Mouse (Mus musculus) G1E (cell line): Measurements from ENCODE around the gene Olfr414. TPM values are rescaled to one million over a fixed set of nuclear protein-coding genes. Genes with fewer than 3 reads are reported as not detected.

Source experiments
- ATAC-seq: 2 replicates; pipeline ENCODE4 v1.8.0; 2016; ENCODE audit warnings: mild to moderate bottlenecking; ENCODE audit not compliant: insufficient number of reproducible peaks, poor library complexity, low FRiP score, severe bottlenecking; ENCODE audit errors: extremely low read depth
- DNase-seq: peaks from one replicate; pipeline ENCODE4 v3.0.0; 2012; ENCODE audit warnings: low spot score
- H3K27me3 ChIP-seq: 2 replicates; pipeline ENCODE4 v1.6.1; 2012; ENCODE audit warnings: mild to moderate bottlenecking, low read length, inconsistent platforms; ENCODE audit not compliant: insufficient read depth
- H3K36me3 ChIP-seq: replicated peaks from 2 replicates; pipeline ENCODE3; 2012; ENCODE audit warnings: mild to moderate bottlenecking, inconsistent platforms
- H3K4me1 ChIP-seq: 2 replicates; pipeline ENCODE4 v1.6.1; 2012; ENCODE audit warnings: low read depth, low read length, inconsistent platforms, mixed read lengths; ENCODE audit not compliant: insufficient read depth
- H3K4me3 ChIP-seq: 2 replicates; pipeline ENCODE4 v1.5.1; 2012; ENCODE audit warnings: low read depth, mild to moderate bottlenecking, inconsistent platforms, low read length, moderate library complexity, mixed read lengths
- H3K9me3 ChIP-seq: replicated peaks from 2 replicates; pipeline ENCODE4 v1.6.1; 2012; ENCODE audit warnings: inconsistent platforms
- CTCF ChIP-seq: IDR thresholded peaks from 2 replicates; pipeline ENCODE4 v1.5.1; 2012; ENCODE audit warnings: low read depth, low read length, inconsistent platforms, mixed read lengths
- GATA1 ChIP-seq: IDR thresholded peaks from 2 replicates; pipeline ENCODE4 v1.6.1; 2012; ENCODE audit warnings: borderline replicate concordance, low read length, inconsistent platforms, mixed read lengths
- GATA2 ChIP-seq: IDR thresholded peaks from 2 replicates; pipeline ENCODE4 v1.6.1; 2012; ENCODE audit warnings: low read depth, low read length, inconsistent platforms, borderline replicate concordance
- POLR2AphosphoS5 ChIP-seq: IDR thresholded peaks from 2 replicates; pipeline ENCODE4 v1.6.1; 2012; ENCODE audit warnings: low read depth, low read length, inconsistent platforms; ENCODE audit not compliant: insufficient replicate concordance
- TAL1 ChIP-seq: conservative IDR thresholded peaks from 2 replicates; pipeline ENCODE4 v1.6.1; 2012; ENCODE audit warnings: low read depth, low read length, inconsistent platforms, mixed read lengths
- polyA plus RNA-seq: library from polyadenylated mRNA; stranded (reverse); fragments of >175 nt; gene quantifications from 2 replicates; pipeline ENCODE4 v1.2.3, GENCODE M21; 2012
- total RNA-seq, 2 experiments: library from RNA; stranded (forward) in 1 of 2; stranded (reverse) in 1 of 2; fragments of 200-1000 nt in 1 of 2; fragments of >200 nt in 1 of 2; fragmentation: Nextera tagmentation in 1 of 2; gene quantifications; 2 replicates each; pipeline ENCODE4 v1.2.3; 2014 to 2017

Olfr414 gene
- total and polyA plus RNA-seq, 3 experiments = 0.16 TPM; not detected in 2

GRCm38 (mm10) chr1:174434121-174434520 lies 10.3 kb downstream of the Olfr414 start:
- Histone ChIP-seq H3K4me1 (no peaks in the 10 kb centered on the region), H3K36me3 (no peaks in the 10 kb centered on the region), H3K9me3 (no peaks in the 10 kb centered on the region), H3K4me3 (no peak overlapping the region), H3K27me3 (no peaks in the 10 kb centered on the region)
- TF ChIP-seq CTCF = no peak
- TF ChIP-seq GATA1 = no peak
- no peak for TF ChIP-seq TAL1
- no peak for TF ChIP-seq POLR2AphosphoS5
- TF ChIP-seq GATA2 = no peak
- ATAC-seq (no peak), DNase-seq (no peak)

DNA sequence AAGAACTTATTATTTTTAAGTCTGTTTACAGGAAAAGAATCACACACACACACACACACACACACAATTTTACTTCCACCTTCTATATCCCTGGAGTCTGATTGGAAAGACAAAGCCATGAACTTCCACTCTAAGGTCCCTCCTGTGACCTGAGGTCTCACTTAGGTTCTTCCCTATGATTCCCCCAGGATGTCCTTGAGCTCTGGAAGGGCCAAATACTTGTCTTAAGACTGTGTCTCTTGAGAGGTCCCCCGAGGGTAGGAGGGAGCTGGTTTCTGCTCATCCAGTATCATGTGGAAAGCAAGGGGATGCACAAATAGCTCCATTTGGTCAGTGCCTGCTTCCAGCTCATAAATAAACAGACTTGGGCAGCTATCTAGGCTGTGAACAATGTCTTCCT lies 17.9 kb downstream of the Olfr414 start, which contains the start of gene Olfr220:
Gene Olfr220, plus strand, starts transcription at position 301 of the 400 bp plus-strand sequence.
- Histone ChIP-seq H3K27me3 (no peaks in the 10 kb centered on the region), H3K9me3 (no peaks in the 10 kb centered on the region), H3K4me1 (no peaks in the 10 kb centered on the region), H3K36me3 (no peaks in the 10 kb centered on the region), H3K4me3 (no peak within 1 kb of the TSS)
- ATAC-seq = no peak
- TF ChIP-seq GATA1 (no peak), GATA2 (no peak)
- no peak for DNase-seq

DNA sequence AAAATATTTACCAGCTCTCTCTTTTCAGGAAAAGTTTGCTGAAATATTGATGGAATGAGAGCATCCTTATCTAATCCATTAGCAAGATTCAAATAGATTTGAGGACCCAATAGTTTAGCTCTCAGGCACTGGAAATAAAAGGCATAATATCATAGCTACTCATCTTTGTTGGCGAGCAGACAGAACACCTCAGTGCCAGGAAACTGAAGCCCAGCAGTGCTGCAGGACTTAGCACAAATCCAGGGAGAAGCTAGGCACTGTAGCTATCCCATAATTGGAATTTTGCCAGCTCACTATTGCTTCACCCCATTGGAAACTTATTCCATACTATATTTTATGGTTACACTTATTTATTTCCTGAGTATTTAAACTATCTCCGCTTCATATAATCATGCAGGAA lies 31.2 kb downstream of the Olfr414 start:
- H3K4me1 ChIP-seq = no peaks in the 10 kb centered on the region
- DNase-seq (no peak), ATAC-seq (no peak)
- H3K9me3 ChIP-seq = no peaks in the 10 kb centered on the region
- H3K36me3 ChIP-seq = no peaks in the 10 kb centered on the region
- no peak overlapping the region for H3K4me3 ChIP-seq
- no peaks in the 10 kb centered on the region for H3K27me3 ChIP-seq
- TF ChIP-seq CTCF = no peak

DNA sequence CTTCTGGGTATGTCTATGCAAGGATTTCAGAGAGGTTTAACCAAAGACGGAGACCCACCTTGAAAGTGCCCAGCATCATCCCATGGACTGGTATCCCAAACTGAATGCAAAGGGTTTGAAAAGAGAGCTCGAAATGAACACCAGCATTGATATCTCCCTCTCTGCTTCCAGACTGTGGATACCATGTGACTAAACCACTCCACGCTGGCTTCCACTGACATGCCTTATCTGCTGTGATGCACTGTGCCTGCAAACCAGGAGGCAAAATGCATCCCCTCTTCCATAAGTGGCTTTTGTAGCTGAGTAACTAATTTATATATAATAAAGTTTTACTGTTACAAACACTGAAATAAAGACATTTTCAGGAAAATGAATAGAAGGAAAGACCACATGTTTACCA lies 41.5 kb downstream of the Olfr414 start:
- Histone ChIP-seq H3K9me3 (no peaks in the 10 kb centered on the region), H3K27me3 (no peaks in the 10 kb centered on the region), H3K4me1 (no peaks in the 10 kb centered on the region), H3K36me3 (no peaks in the 10 kb centered on the region), H3K4me3 (no peak overlapping the region)
- DNase-seq (no peak), ATAC-seq (no peak)
- TF ChIP-seq TAL1 (no peak), POLR2AphosphoS5 (no peak), GATA1 (no peak), GATA2 (no peak), CTCF (no peak)

DNA sequence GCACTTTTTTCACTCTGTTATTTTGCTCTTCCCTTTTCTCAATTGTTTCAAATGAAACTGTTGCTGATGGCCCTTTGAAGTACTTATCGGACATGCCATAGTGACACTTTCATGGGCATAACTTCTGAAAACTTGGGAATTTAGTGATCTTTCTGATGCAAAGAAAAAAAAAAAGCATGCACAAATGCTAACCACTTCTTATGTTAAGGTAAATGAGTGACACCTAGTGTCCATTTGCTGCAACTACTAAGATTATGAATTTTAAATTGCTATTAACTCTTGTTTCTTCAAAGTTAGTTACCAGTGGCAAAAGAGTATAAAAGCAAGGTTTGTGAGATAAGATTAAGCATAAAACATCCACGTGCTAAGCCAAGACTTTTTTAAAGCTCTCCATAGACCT lies 42.4 kb downstream of the Olfr414 start:
- no peaks in the 10 kb centered on the region for H3K9me3 ChIP-seq
- DNase-seq = no peak
- no peaks in the 10 kb centered on the region for H3K4me1 ChIP-seq
- no peaks in the 10 kb centered on the region for H3K27me3 ChIP-seq
- ATAC-seq = no peak; the same call in 1 of the 2 replicates
- no peak overlapping the region for H3K4me3 ChIP-seq
- H3K36me3 ChIP-seq = no peaks in the 10 kb centered on the region
- no peak for TF ChIP-seq CTCF
- no peak for TF ChIP-seq POLR2AphosphoS5
- TF ChIP-seq GATA2 = no peak
- no peak for TF ChIP-seq TAL1
- TF ChIP-seq GATA1 = no peak

- ATAC-seq (peak; percentile 55; the same call in 1 of the 2 replicates), DNase-seq (no peak)
- H3K9me3 ChIP-seq = no peaks in the 10 kb centered on the region
- no peaks in the 10 kb centered on the region for H3K27me3 ChIP-seq
- H3K4me3 ChIP-seq = no peak overlapping the region
- H3K36me3 ChIP-seq = no peaks in the 10 kb centered on the region
- TF ChIP-seq GATA2 (no peak), GATA1 (no peak), TAL1 (no peak), POLR2AphosphoS5 (no peak), CTCF (peak; percentile 55)
- no peaks in the 10 kb centered on the region for H3K4me1 ChIP-seq
Observed at GRCm38 (mm10) chr1:174469736-174470135, 45.9 kb downstream of the Olfr414 start.

DNA sequence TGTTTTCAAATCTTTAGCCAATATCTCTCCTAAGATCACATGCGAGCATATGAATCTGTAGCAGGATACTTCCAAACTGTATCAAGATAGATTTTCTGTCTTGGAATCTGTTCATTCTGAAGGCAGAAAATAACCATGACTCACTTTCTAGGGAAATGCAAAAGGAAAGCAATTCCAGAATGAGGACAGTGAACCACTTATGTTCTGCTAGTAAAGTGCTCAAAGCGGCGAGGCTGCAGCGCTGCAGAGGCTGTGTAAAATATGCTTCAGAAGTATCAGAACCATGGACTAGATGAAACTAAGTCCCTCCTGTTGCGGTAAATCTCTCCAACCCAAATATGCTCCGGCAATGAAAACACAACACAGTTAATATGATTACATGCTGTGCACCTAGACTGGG lies 58.7 kb downstream of the Olfr414 start:
- H3K36me3 ChIP-seq = no peaks in the 10 kb centered on the region
- no peak for DNase-seq

More for the DNA sequence above, 58.7 kb downstream of the Olfr414 start:
- Histone ChIP-seq H3K9me3 (no peaks in the 10 kb centered on the region), H3K27me3 (no peaks in the 10 kb centered on the region), H3K4me3 (no peak overlapping the region), H3K4me1 (no peaks in the 10 kb centered on the region)
- no peak for ATAC-seq
- TF ChIP-seq GATA2 (no peak), GATA1 (no peak), POLR2AphosphoS5 (no peak), TAL1 (no peak), CTCF (no peak)

Other genes starting within 250 kb of the Olfr414 start
- gene Olfr419, start 172.0 kb upstream of the Olfr414 start, total RNA-seq (2014; fragmentation: Nextera tagmentation) = not detected in 2 replicates
- 0.11 and 0.12 TPM in 2 replicates for gene Olfr419, start 172.0 kb upstream of the Olfr414 start, total RNA-seq (2017)
- gene Olfr419, start 172.0 kb upstream of the Olfr414 start, polyA plus RNA-seq = not detected in 2 replicates
- gene Mptx1, start 93.5 kb upstream of the Olfr414 start, total RNA-seq (2014; fragmentation: Nextera tagmentation) = not detected in 2 replicates
- gene Mptx1, start 93.5 kb upstream of the Olfr414 start, total RNA-seq (2017) = not detected in 2 replicates
- gene Mptx1, start 93.5 kb upstream of the Olfr414 start, polyA plus RNA-seq = not detected in 2 replicates
- not detected in 2 replicates for gene Olfr417, start 58.9 kb upstream of the Olfr414 start, total RNA-seq (2014; fragmentation: Nextera tagmentation)
- gene Olfr417, start 58.9 kb upstream of the Olfr414 start, total RNA-seq (2017) = 0.05 and 0.23 TPM in 2 replicates
- not detected in 2 replicates for gene Olfr417, start 58.9 kb upstream of the Olfr414 start, polyA plus RNA-seq
- gene Olfr248, start 33.0 kb upstream of the Olfr414 start, total RNA-seq (2014; fragmentation: Nextera tagmentation) = not detected in 2 replicates
- 0.12 TPM in 1 of 2 replicates, not detected in the other for gene Olfr248, start 33.0 kb upstream of the Olfr414 start, total RNA-seq (2017)
- gene Olfr248, start 33.0 kb upstream of the Olfr414 start, polyA plus RNA-seq = not detected in 2 replicates
- gene Olfr220, start 18.0 kb downstream of the Olfr414 start, total RNA-seq (2014; fragmentation: Nextera tagmentation) = not detected in 2 replicates
- gene Olfr220, start 18.0 kb downstream of the Olfr414 start, total RNA-seq (2017) = 0.27 TPM in 1 of 2 replicates, not detected in the other
- not detected in 2 replicates for gene Olfr220, start 18.0 kb downstream of the Olfr414 start, polyA plus RNA-seq
- not detected in 2 replicates for gene Fmn2, start 77.8 kb downstream of the Olfr414 start, total RNA-seq (2014; fragmentation: Nextera tagmentation)
- 0.41 TPM in 1 of 2 replicates, not detected in the other for gene Fmn2, start 77.8 kb downstream of the Olfr414 start, total RNA-seq (2017)
- gene Fmn2, start 77.8 kb downstream of the Olfr414 start, polyA plus RNA-seq = not detected in 2 replicates